Mouse (Mus musculus) liver, embryonic 15.5 days (tissue): ENCODE data around the gene 4930426L09Rik. TPM values are rescaled to one million over a fixed set of nuclear protein-coding genes. Genes with fewer than 3 reads are reported as not detected.

Source experiments
- ATAC-seq: fragments of 200-750 bp; cut with Nextera tagmentation; 2 replicates; pipeline ENCODE4 v1.8.0; 2017; ENCODE audit warnings: moderate number of reproducible peaks, mild to moderate bottlenecking, moderate library complexity; ENCODE audit not compliant: insufficient read depth
- H3K27ac ChIP-seq: fragments of 300-500 bp; sonication (generic); replicated peaks from 2 replicates; pipeline ENCODE4 v1.5.1; 2015; ENCODE audit warnings: mild to moderate bottlenecking, inconsistent platforms
- H3K27me3 ChIP-seq: fragments of 300-500 bp; sonication (generic); 2 replicates; pipeline ENCODE4 v1.6.1; 2015; ENCODE audit warnings: mild to moderate bottlenecking, inconsistent platforms
- H3K36me3 ChIP-seq: fragments of 300-500 bp; sonication (generic); replicated peaks from 2 replicates; pipeline ENCODE4 v1.6.1; 2015; ENCODE audit warnings: moderate library complexity, mild to moderate bottlenecking, inconsistent platforms
- H3K4me1 ChIP-seq: fragments of 300-500 bp; sonication (generic); replicated peaks from 2 replicates; pipeline ENCODE4 v1.6.1; 2015; ENCODE audit warnings: inconsistent platforms
- H3K4me2 ChIP-seq: fragments of 300-500 bp; sonication (generic); 2 replicates; pipeline ENCODE4 v1.6.1; 2015; ENCODE audit warnings: moderate library complexity, mild to moderate bottlenecking, inconsistent platforms
- H3K4me3 ChIP-seq: fragments of 300-500 bp; sonication (generic); replicated peaks from 2 replicates; pipeline ENCODE4 v1.5.1; 2015; ENCODE audit warnings: mild to moderate bottlenecking, inconsistent platforms
- H3K9ac ChIP-seq: fragments of 300-500 bp; sonication (generic); 2 replicates; pipeline ENCODE4 v1.6.1; 2015; ENCODE audit warnings: moderate library complexity, mild to moderate bottlenecking, inconsistent platforms
- H3K9me3 ChIP-seq: fragments of 300-500 bp; sonication (generic); replicated peaks from 2 replicates; pipeline ENCODE4 v1.6.1; 2016; ENCODE audit warnings: inconsistent platforms
- WGBS: fragments of 180-500 bp; shearing (Covaris S2); methylation state at CpG from one replicate; pipeline ENCODE4 v1.1.7; 2015; ENCODE audit warnings: mixed read lengths; ENCODE audit not compliant: insufficient replicate concordance; 5-methylcytosine and 5-hydroxymethylcytosine counted together
- polyA plus RNA-seq: library from polyadenylated mRNA; unstranded; fragments of >200 nt; fragmentation: Nextera tagmentation; extraction: Ambion mirVana; gene quantifications from 2 replicates; pipeline ENCODE4 v1.2.1, GENCODE M21; 2015

The 4930426L09Rik gene
- polyA plus RNA-seq, 1 experiment from 2014 or later, result 0.15 TPM

GRCm38 (mm10) chr2:18958501-18958900 lies 39.6 kb upstream of the 4930426L09Rik start:
- Histone ChIP-seq H3K27me3 (no peaks in the 10 kb centered on the region), H3K36me3 (no peaks in the 10 kb centered on the region), H3K27ac (no peak overlapping the region), H3K4me1 (peaks cover 81% of the 10 kb centered on the region), H3K4me2 (no peak overlapping the region), H3K9ac (no peak overlapping the region), H3K9me3 (no peaks in the 10 kb centered on the region), H3K4me3 (no peak overlapping the region)
- no peak for ATAC-seq
- 58% methylated on average over 5 of the region's 5 CpGs for whole genome bisulfite sequencing

GRCm38 (mm10) chr2:18959008-18959407 lies 39.1 kb upstream of the 4930426L09Rik start:
- 37% methylated on average over 6 of the region's 6 CpGs for WGBS
- Histone ChIP-seq H3K4me2 (no peak overlapping the region), H3K27ac (no peak overlapping the region)

DNA sequence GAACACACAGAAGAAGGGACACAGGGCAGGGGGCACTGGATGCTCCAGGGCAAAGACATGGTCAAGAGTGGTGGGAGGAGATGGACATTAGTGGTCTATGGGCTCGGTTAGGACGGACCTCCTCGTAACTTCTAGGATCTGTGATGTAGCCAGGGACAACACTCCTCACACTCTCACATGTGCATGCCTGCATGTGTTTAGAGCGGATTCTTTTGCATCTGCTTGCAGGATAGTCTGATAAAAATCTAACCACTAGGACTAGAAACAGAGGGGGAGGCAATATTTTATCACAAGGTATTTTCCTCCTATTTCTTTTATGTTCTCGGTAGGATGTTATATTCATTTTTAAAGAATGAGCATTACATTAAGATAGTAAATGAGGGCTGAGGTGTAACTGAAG lies 38.6 kb upstream of the 4930426L09Rik start:
- 59% methylated on average over 5 of the region's 5 CpGs for WGBS
- no peak for ATAC-seq
- no peak overlapping the region for H3K27ac ChIP-seq

More at GRCm38 (mm10) chr2:18959008-18959407, 39.1 kb upstream of the 4930426L09Rik start:
- Histone ChIP-seq H3K36me3 (no peaks in the 10 kb centered on the region), H3K9me3 (no peaks in the 10 kb centered on the region), H3K4me1 (peaks cover 78% of the 10 kb centered on the region), H3K9ac (no peak overlapping the region), H3K27me3 (no peaks in the 10 kb centered on the region), H3K4me3 (no peak overlapping the region)
- ATAC-seq, result no peak

GRCm38 (mm10) chr2:18960376-18960973 lies 37.7 kb upstream of the 4930426L09Rik start:
- Histone ChIP-seq H3K4me3 (no peak overlapping the region), H3K36me3 (no peaks in the 10 kb centered on the region), H3K4me1 (peaks cover 66% of the 10 kb centered on the region), H3K27me3 (no peaks in the 10 kb centered on the region), H3K4me2 (no peak overlapping the region), H3K27ac (no peak overlapping the region), H3K9me3 (no peaks in the 10 kb centered on the region), H3K9ac (no peak overlapping the region)
- 66% methylated on average over 7 of the region's 7 CpGs for WGBS
- ATAC-seq, result no peak

More for the DNA sequence above, 38.6 kb upstream of the 4930426L09Rik start:
- Histone ChIP-seq H3K36me3 (no peaks in the 10 kb centered on the region), H3K4me2 (no peak overlapping the region), H3K4me3 (no peak overlapping the region), H3K9ac (no peak overlapping the region), H3K4me1 (peaks cover 72% of the 10 kb centered on the region), H3K9me3 (no peaks in the 10 kb centered on the region), H3K27me3 (no peaks in the 10 kb centered on the region)

DNA sequence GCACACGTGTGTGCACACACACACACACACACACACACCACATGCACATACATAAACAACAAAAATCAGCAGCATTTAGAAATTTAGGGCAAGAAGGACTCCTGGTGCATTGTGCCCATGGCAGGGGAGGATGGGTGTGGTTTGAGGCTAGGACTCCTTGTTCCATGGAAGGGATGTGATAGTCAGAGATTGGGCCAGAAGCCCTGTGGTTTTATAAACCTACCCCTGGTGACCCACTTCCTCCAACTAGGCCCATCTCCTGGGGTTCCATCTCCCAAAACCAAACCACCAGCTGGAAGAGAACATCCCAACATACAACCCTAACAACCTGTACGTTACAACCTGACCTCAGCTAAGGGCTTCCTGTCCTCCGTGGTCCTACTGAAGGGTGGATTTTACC lies 35.6 kb upstream of the 4930426L09Rik start:
- 0 out of 2 replicates have a peak, but pooled peaks cover 5% of the 10 kb centered on the region for H3K36me3 ChIP-seq
- H3K4me3 ChIP-seq, result no peak overlapping the region
- H3K27ac ChIP-seq, result no peak overlapping the region
- 37% methylated on average over 3 of the region's 3 CpGs for WGBS
- H3K27me3 ChIP-seq, result no peaks in the 10 kb centered on the region
- no peak overlapping the region for H3K4me2 ChIP-seq
- no peak for ATAC-seq
- H3K9me3 ChIP-seq, result no peaks in the 10 kb centered on the region
- no peak overlapping the region for H3K9ac ChIP-seq
- H3K4me1 ChIP-seq, result peaks cover 62% of the 10 kb centered on the region

GRCm38 (mm10) chr2:18963286-18964040 lies 34.7 kb upstream of the 4930426L09Rik start:
- ATAC-seq, result no peak
- Histone ChIP-seq H3K9me3 (no peaks in the 10 kb centered on the region), H3K4me3 (no peak overlapping the region), H3K27ac (no peak overlapping the region), H3K4me2 (no peak overlapping the region), H3K27me3 (no peaks in the 10 kb centered on the region), H3K9ac (no peak overlapping the region), H3K36me3 (0 out of 2 replicates have a peak, but pooled peaks cover 5% of the 10 kb centered on the region), H3K4me1 (peaks cover 59% of the 10 kb centered on the region)
- 69% methylated on average over 13 of the region's 13 CpGs for WGBS

DNA sequence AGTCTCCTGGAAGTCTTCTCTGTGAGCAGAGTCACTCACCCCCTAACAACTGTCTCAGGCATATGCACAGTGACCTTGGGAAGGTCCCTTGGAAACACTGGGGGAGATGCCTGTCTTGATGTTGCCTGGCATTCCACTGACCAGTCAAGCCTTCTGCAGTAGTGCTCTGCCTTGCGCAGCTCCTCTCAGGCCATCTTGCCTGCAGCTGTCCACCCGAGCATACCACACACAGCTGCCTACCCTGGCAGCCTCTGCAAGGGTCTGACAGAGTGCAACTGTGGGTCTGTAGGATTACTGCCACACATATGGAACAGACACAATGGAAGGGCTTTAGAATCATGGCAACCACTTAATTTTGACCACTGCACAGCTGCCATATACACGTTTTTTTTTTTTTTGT lies 33.0 kb upstream of the 4930426L09Rik start:
- Histone ChIP-seq H3K27ac (no peak overlapping the region), H3K4me1 (peaks cover 64% of the 10 kb centered on the region), H3K9me3 (no peaks in the 10 kb centered on the region), H3K4me2 (no peak overlapping the region), H3K4me3 (no peak overlapping the region), H3K27me3 (no peaks in the 10 kb centered on the region), H3K36me3 (0 out of 2 replicates have a peak, but pooled peaks cover 5% of the 10 kb centered on the region), H3K9ac (no peak overlapping the region)
- no peak for ATAC-seq
- 81% methylated on average over 3 of the region's 3 CpGs for WGBS

DNA sequence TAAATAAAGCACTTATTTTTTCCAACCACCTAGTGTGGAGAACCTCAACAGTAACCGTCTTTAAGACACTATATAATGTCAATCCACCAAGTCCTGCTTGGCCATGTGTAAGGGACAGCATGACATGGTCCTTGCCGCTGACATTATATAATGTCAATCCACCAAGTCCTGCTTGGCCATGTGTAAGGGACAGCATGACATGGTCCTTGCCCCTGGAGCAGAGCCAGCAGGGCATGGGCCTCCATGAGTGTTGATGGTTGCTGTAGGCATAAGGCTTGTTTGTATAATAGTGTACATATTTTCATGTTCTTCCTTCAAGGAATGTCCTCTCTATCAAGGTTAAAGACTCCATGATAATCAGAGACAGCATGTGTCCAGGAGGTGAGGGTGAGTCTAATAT lies 32.2 kb upstream of the 4930426L09Rik start:
- Histone ChIP-seq H3K4me3 (no peak overlapping the region), H3K4me1 (peaks cover 70% of the 10 kb centered on the region), H3K36me3 (0 out of 2 replicates have a peak, but pooled peaks cover 5% of the 10 kb centered on the region), H3K9me3 (no peaks in the 10 kb centered on the region), H3K9ac (no peak overlapping the region), H3K27ac (no peak overlapping the region), H3K27me3 (no peaks in the 10 kb centered on the region), H3K4me2 (no peak overlapping the region)
- 82% methylated on average over 2 of the region's 2 CpGs for WGBS
- no peak for ATAC-seq

- Histone ChIP-seq H3K4me1 (peaks cover 74% of the 10 kb centered on the region), H3K36me3 (0 out of 2 replicates have a peak, but pooled peaks cover 5% of the 10 kb centered on the region)
Observed at GRCm38 (mm10) chr2:18966566-18966965, 31.6 kb upstream of the 4930426L09Rik start.

GRCm38 (mm10) chr2:18967451-18968063 lies 30.6 kb upstream of the 4930426L09Rik start:
- Histone ChIP-seq H3K27ac (no peak overlapping the region), H3K9ac (no peak overlapping the region), H3K27me3 (no peaks in the 10 kb centered on the region), H3K4me1 (peaks cover 72% of the 10 kb centered on the region), H3K4me3 (no peak overlapping the region), H3K36me3 (0 out of 2 replicates have a peak, but pooled peaks cover 5% of the 10 kb centered on the region), H3K9me3 (no peaks in the 10 kb centered on the region), H3K4me2 (no peak overlapping the region)
- WGBS, result 79% methylated on average over 5 of the region's 5 CpGs
- ATAC-seq, result no peak

More at GRCm38 (mm10) chr2:18966566-18966965, 31.6 kb upstream of the 4930426L09Rik start:
- 68% methylated on average over 5 of the region's 5 CpGs for WGBS
- ATAC-seq, result no peak
- no peaks in the 10 kb centered on the region for H3K9me3 ChIP-seq
- no peak overlapping the region for H3K27ac ChIP-seq
- no peak overlapping the region for H3K9ac ChIP-seq
- H3K4me2 ChIP-seq, result no peak overlapping the region
- H3K4me3 ChIP-seq, result no peak overlapping the region
- H3K27me3 ChIP-seq, result no peaks in the 10 kb centered on the region
